Mouse (Mus musculus): ENCODE data around the gene 1700025B11Rik. TPM values are rescaled to one million over a fixed set of nuclear protein-coding genes. Genes with fewer than 3 reads are reported as not detected.
A peak's percentile ranks its signal among the peaks of the same experiment; 100 is the strongest.

The 1700025B11Rik gene
- not detected in 2 replicates for polyA plus RNA-seq (2012; rRNA removed)

DNA sequence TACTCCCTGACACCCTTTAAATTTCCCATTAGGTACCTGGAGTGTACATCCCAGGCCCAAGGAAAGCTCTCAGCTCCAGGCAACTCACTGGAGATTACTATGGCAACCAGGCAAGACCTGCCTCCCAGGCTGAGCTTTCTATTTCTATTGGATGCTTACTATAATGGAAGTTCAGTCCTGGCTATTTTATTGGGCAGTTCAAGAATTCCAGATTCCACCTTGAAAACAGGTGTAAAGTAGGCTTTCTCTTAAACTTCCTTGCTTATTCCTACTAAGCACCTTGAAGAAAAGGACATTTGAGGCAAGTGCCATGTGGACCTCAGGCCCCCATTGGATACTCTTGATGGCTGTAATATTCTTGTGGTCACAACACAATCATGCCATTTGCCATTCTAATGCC lies at the start of gene 1700025B11Rik:
Gene 1700025B11Rik, minus strand, starts transcription at position 101 of the 400 bp plus-strand sequence.
- H3K27ac ChIP-seq (ENCODE audit: insufficient read depth, low read length), result no peak within 1 kb of the TSS
- no peak within 1 kb of the TSS for H3K4me3 ChIP-seq (ENCODE audit: insufficient read depth, low read length)
- H3K4me1 ChIP-seq (ENCODE audit: control insufficient read depth, insufficient read depth, low read length), result no peaks in the 10 kb centered on the region
- TF ChIP-seq POLR2A (IDR thresholded peaks at IDR 0.05; ENCODE audit: extremely low read depth, insufficient read depth, low read length) (no peak), CTCF (IDR thresholded peaks at IDR 0.05; ENCODE audit: extremely low read depth, insufficient read depth, low read length) (no peak)

DNA sequence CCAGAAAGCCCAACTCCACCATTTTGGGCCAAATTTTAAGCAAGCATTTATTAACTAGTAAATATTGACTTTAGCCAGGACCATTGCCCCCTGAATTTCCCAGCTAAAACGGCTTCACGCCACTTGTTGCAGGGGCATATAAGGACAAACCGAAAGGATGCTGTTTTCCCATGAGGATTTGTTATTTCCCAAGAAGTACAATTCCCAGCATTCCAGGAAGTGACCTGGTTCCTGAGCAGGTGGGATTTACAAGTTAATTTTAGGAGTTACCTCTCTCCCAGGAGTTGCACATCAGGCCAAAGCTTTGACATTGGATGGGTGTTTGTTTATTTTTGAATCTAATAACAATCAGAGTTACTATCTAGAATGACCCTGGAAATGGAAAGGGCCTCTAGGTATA lies 44.4 kb upstream of the 1700025B11Rik start:
- TF ChIP-seq POLR2A (IDR thresholded peaks at IDR 0.05; ENCODE audit: extremely low read depth, insufficient read depth, low read length) (no peak), CTCF (IDR thresholded peaks at IDR 0.05; ENCODE audit: extremely low read depth, insufficient read depth, low read length) (no peak)
- Histone ChIP-seq H3K27ac (ENCODE audit: insufficient read depth, low read length) (no peak overlapping the region), H3K4me1 (ENCODE audit: control insufficient read depth, insufficient read depth, low read length) (no peaks in the 10 kb centered on the region), H3K4me3 (ENCODE audit: insufficient read depth, low read length) (no peak overlapping the region)

DNA sequence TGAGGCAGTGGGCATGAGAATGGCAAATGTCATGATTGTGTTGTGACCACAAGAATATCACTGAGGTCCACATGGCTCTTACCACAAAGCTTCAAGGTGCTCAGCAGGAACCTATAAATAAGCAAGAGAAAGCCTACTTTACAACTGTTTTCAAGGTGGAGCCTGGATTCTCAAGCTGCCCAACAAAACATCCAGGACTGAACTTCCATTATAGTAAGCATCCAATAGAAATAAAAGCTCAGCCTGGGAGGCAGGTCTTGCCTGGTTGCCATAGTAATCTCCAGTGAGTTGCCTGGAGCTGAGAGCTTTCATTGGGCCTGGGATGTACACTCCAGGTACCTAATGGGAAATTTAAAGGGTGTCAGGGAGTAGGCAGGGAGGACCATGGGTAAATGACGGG lies 37.3 kb upstream of the 1700025B11Rik start, which contains the start of gene Gm36245:
Gene Gm36245, plus strand, starts transcription at position 301 of the 400 bp plus-strand sequence.
- H3K4me3 ChIP-seq (ENCODE audit: insufficient read depth, low read length), result no peak within 1 kb of the TSS
- peak within 1 kb of the TSS; percentile 65 for H3K27ac ChIP-seq (ENCODE audit: insufficient read depth, low read length)
- TF ChIP-seq CTCF (IDR thresholded peaks at IDR 0.05; ENCODE audit: extremely low read depth, insufficient read depth, low read length) (no peak), POLR2A (IDR thresholded peaks at IDR 0.05; ENCODE audit: extremely low read depth, insufficient read depth, low read length) (no peak)

DNA sequence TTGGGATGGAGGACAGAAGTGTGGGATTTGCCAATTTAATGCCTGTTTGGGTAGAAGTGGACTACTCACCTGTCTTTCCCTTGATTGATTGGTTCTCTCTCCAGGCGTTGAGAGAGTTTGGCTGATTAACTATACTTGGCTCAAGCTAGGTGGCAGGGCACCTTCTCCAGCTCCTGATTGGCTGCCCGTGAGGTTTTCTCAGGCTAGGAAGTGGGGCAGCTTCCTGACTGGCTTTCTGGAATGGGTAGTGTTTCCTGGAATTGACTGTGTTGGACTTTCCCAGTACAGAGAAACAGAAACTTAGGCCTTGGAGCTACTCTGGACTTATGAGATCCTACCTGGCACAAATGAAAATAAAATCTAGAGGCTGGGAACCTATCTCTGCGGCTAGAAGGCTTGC lies 36.7 kb upstream of the 1700025B11Rik start:
- H3K27ac ChIP-seq (ENCODE audit: insufficient read depth, low read length), result peak overlapping the region; percentile 65; the same call in 1 of the 2 replicates
- TF ChIP-seq POLR2A (IDR thresholded peaks at IDR 0.05; ENCODE audit: extremely low read depth, insufficient read depth, low read length) (no peak), CTCF (IDR thresholded peaks at IDR 0.05; ENCODE audit: extremely low read depth, insufficient read depth, low read length) (no peak)
- H3K4me3 ChIP-seq (ENCODE audit: insufficient read depth, low read length), result no peak overlapping the region
- no peaks in the 10 kb centered on the region for H3K4me1 ChIP-seq (ENCODE audit: control insufficient read depth, insufficient read depth, low read length)

More for the DNA sequence above, 37.3 kb upstream of the 1700025B11Rik start, which contains the start of gene Gm36245:
- no peaks in the 10 kb centered on the region for H3K4me1 ChIP-seq (ENCODE audit: control insufficient read depth, insufficient read depth, low read length)

DNA sequence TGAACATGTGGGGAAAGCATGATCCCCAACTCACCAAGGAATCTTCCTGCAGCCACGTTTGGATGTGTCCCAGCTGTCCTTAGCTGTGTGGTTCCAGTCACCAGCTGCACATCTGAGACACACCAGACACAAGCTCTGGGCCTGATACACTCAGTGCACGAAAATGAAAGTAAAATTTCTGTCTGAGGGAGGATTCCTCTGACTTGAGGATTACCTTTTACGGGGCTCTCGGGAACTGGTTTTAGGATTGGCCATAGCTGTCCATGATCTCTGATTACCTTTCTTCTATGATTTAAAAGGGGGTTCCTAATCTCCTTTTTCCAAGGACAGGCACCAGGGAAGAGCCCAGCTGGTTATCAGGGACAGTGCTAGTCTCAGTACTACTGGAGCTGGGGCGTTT lies 34.3 kb upstream of the 1700025B11Rik start, which contains the start of gene Apol10b:
Gene Apol10b, minus strand, starts transcription at position 165 of the 400 bp plus-strand sequence.
- TF ChIP-seq CTCF (IDR thresholded peaks at IDR 0.05; ENCODE audit: extremely low read depth, insufficient read depth, low read length), result no peak
- TF ChIP-seq POLR2A (IDR thresholded peaks at IDR 0.05; ENCODE audit: extremely low read depth, insufficient read depth, low read length), result no peak
- Histone ChIP-seq H3K4me1 (ENCODE audit: control insufficient read depth, insufficient read depth, low read length) (no peaks in the 10 kb centered on the region), H3K27ac (ENCODE audit: insufficient read depth, low read length) (no peak within 1 kb of the TSS), H3K4me3 (ENCODE audit: insufficient read depth, low read length) (no peak within 1 kb of the TSS)

DNA sequence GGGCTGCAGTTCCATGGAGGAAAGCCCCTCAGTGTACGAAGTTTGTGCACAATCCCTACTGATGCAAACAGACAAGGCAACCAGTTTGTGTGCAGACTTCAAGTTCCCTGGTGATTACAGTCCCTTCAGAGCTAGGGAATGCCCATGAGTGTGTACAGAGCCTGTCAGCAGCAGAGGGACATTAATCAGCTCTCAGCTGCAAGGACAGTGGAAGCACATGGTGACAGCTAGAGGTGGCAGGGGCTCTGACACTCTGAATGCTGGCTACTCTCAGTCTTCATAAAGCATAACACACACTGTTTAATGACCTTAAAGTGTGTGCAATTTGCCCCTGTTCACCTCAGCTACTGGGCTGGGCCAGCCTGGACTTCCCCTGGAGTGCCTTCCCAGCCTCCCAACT lies 31.9 kb upstream of the 1700025B11Rik start:
- no peak for TF ChIP-seq POLR2A (IDR thresholded peaks at IDR 0.05; ENCODE audit: extremely low read depth, insufficient read depth, low read length)
- no peak for TF ChIP-seq CTCF (IDR thresholded peaks at IDR 0.05; ENCODE audit: extremely low read depth, insufficient read depth, low read length)

DNA sequence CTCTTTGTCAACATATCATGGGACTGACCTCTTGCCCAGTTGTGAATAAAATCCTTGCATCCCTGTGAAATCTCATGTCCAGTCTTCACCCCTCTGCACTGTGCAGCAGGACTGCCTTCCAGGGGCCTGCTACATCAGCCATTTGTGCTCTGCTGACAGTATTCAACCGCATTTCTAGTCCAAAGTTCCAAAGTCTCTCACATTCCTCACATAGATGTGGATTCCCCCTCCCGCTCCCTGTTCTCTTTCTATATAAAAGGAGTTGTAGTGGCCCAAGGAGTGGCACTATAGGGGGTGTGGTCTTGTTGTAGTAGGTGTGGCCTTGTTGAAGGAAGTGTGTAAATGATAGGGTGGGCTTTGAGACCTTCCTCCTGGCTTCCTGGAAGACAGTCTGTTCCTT lies 29.2 kb upstream of the 1700025B11Rik start:
- H3K4me1 ChIP-seq (ENCODE audit: control insufficient read depth, insufficient read depth, low read length), result no peaks in the 10 kb centered on the region
- TF ChIP-seq CTCF (IDR thresholded peaks at IDR 0.05; ENCODE audit: extremely low read depth, insufficient read depth, low read length) (no peak), POLR2A (IDR thresholded peaks at IDR 0.05; ENCODE audit: extremely low read depth, insufficient read depth, low read length) (no peak)
- H3K4me3 ChIP-seq (ENCODE audit: insufficient read depth, low read length), result no peak overlapping the region
- no peak overlapping the region for H3K27ac ChIP-seq (ENCODE audit: insufficient read depth, low read length)

More for the DNA sequence above, 31.9 kb upstream of the 1700025B11Rik start:
- Histone ChIP-seq H3K27ac (ENCODE audit: insufficient read depth, low read length) (no peak overlapping the region), H3K4me3 (ENCODE audit: insufficient read depth, low read length) (no peak overlapping the region), H3K4me1 (ENCODE audit: control insufficient read depth, insufficient read depth, low read length) (no peaks in the 10 kb centered on the region)

DNA sequence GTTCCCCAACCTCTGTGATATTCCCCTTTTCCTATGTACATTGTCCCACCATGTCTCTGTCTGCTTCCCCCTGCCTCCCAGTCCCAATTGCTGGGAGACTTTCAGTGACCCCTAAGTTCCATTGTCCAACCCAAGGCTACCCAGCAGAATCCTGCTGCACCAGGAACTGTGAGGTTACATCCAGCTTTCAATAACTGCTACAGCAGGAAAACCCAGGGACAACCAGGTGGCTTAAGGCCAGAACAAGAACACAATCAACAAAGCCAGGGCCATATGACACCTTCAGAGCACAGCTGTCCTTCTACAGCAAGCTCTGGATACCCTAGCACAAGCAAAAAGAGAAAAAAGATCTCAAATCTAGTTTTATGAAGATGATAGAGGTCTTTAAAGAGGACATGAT lies 27.3 kb upstream of the 1700025B11Rik start:
- TF ChIP-seq POLR2A (IDR thresholded peaks at IDR 0.05; ENCODE audit: extremely low read depth, insufficient read depth, low read length) (no peak), CTCF (IDR thresholded peaks at IDR 0.05; ENCODE audit: extremely low read depth, insufficient read depth, low read length) (no peak)
- Histone ChIP-seq H3K4me3 (ENCODE audit: insufficient read depth, low read length) (no peak overlapping the region), H3K4me1 (ENCODE audit: control insufficient read depth, insufficient read depth, low read length) (no peaks in the 10 kb centered on the region), H3K27ac (ENCODE audit: insufficient read depth, low read length) (no peak overlapping the region)

DNA sequence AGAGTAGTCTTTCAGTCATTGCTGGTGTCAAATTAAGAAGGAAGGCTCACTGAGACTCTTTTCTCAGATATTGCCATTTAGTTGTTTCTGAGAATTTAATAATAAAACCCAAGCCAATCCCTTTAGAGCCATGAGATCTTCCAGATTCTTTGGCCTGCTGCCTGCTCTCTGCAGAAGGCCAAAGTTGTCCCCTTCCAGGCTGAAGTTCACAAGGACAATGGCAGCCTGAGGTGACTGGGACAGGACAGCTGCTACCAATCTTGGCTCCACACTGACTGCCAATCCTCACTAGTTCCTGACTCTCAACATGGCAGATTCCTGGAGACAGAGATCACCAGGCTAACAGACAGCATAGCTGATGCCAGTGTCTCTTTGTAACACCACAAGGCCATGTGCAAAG lies 25.3 kb upstream of the 1700025B11Rik start:
- H3K27ac ChIP-seq (ENCODE audit: insufficient read depth, low read length), result no peak overlapping the region
- H3K4me3 ChIP-seq (ENCODE audit: insufficient read depth, low read length), result no peak overlapping the region
- H3K4me1 ChIP-seq (ENCODE audit: control insufficient read depth, insufficient read depth, low read length), result no peaks in the 10 kb centered on the region
- TF ChIP-seq POLR2A (IDR thresholded peaks at IDR 0.05; ENCODE audit: extremely low read depth, insufficient read depth, low read length) (no peak), CTCF (IDR thresholded peaks at IDR 0.05; ENCODE audit: extremely low read depth, insufficient read depth, low read length) (no peak)

DNA sequence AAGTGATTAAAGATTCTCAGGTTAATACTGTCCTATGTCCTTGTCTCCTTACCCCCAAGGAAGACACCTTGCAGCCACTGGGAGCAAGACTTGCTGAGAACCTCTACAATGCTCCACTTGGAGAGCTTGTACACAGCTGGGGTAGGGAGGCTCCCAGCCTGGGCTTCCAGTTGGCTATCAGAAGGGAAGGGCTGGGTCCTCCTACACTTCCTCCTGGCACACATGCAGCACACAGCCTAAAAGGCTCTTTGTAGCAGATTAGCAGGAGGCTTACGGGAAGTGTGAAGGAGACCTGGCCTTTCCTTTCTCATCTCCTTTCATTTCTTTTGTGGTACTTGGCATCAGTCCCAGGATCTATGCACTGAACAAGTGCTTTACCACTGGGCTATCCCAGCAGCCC lies 20.0 kb upstream of the 1700025B11Rik start:
- TF ChIP-seq POLR2A (IDR thresholded peaks at IDR 0.05; ENCODE audit: extremely low read depth, insufficient read depth, low read length), result no peak
- TF ChIP-seq CTCF (IDR thresholded peaks at IDR 0.05; ENCODE audit: extremely low read depth, insufficient read depth, low read length), result no peak
- peak overlapping the region; percentile 57; the same call in 1 of the 2 replicates for H3K27ac ChIP-seq (ENCODE audit: insufficient read depth, low read length)
- no peaks in the 10 kb centered on the region for H3K4me1 ChIP-seq (ENCODE audit: control insufficient read depth, insufficient read depth, low read length)
- H3K4me3 ChIP-seq (ENCODE audit: insufficient read depth, low read length), result no peak overlapping the region

Measured in cortical plate, adult 2 months (tissue).